Mouse (Mus musculus) kidney, postnatal 25 days (tissue): ENCODE results near the gene Hoxc12.
A peak's percentile ranks its signal among the peaks of the same experiment; 100 is the strongest.

Experiments
- DNase-seq, 2 experiments: peaks; one replicate each; pipeline ENCODE4 v3.0.0; 2021; ENCODE audit warnings: mixed read lengths in 2 of 2

The Hoxc12 gene

GRCm38 (mm10) chr15:102939256-102940155, 2.9 kb downstream of the Hoxc12 start:
- DNase-seq = peak in 1 of 2 experiments; percentile 27

GRCm38 (mm10) chr15:102942739-102943467, 6.3 kb downstream of the Hoxc12 start:
- DNase-seq = peak in 1 of 2 experiments; percentile 42

DNA sequence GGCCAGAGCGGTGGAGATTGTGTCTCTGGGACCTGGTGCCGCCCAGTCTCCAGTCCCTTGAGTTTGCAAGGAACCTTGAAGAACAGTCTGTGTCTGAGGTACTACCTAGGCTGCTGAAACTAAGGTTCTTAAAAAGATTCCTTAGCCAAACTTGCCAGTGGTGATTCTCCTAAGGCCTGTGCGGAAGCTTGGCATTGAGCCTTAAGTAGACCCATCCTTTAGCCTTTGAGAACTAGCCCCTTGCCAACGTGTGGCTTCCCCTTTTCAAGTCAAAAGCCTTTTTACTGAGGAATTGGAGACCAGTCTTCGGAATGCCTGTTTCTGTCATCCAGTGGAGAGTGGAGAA, 6.9 kb downstream of the Hoxc12 start:
- DNase-seq = no peak

DNA sequence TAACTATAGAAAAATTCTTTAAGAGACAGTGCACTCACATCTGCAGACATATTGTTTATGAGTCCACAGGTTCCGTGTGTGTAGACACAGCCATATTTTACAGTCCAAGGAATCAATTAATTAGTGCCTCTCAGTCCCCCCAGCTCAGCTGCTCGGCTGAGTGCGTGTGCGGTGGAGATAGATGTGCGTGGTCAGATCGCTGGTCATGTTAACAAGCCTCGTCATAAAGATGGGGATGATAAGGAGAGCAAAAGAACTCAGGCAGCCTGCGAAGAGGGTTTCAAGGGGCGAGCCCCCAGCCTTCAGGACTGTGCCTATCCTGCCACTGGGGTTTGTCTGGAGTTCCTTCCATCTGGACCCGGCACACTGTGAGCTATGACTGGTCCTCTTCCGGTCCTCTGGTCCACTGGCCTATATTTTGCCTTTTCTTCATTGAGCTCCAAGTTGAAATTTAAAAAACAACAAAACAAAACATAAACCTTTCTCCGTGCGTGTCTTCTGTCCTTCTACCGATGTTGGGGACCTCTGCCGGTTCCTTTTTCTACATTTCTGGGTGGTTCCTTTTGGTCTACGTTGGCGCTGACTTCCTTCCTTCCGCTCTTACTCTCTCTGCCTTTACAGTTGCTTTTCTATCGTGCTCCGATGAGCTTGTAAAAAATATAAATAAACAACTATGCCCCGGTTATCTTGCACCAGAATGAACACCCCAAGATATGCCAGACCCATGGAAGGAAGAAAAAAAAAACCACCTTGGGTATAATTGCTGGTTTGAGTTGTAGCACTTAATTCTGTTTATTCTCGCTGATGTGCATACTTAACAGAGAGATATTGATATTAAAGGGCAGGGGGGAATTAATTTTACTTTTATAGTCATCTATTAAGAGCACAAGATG, 8.9 kb downstream of the Hoxc12 start:
- DNase-seq = peak in 1 of 2 experiments; percentile 24

- peak in 1 of 2 experiments; percentile 23 for DNase-seq
These were observed 10.7 kb downstream of the Hoxc12 start for GRCm38 (mm10) chr15:102947276-102947675.

DNA sequence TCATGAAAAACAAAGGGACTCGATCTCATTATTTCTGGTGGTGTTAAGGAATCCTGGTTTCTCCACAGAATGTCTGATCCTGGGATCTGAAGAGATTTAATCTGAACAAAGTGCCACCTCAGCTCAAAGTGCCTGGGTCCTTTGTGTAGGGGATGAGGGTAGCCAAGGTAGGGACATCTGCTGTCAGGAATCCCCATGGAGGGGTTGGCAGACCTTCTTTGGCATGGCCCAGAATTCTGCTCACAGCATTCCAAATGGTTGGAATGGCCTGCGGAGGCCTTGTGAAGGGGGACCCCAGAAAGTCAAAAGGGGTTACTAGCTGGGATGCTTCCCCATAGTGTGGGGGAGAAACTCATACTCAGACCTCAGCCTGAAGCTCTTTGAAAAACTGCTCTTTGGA, 12.3 kb downstream of the Hoxc12 start:
- DNase-seq = no peak

DNA sequence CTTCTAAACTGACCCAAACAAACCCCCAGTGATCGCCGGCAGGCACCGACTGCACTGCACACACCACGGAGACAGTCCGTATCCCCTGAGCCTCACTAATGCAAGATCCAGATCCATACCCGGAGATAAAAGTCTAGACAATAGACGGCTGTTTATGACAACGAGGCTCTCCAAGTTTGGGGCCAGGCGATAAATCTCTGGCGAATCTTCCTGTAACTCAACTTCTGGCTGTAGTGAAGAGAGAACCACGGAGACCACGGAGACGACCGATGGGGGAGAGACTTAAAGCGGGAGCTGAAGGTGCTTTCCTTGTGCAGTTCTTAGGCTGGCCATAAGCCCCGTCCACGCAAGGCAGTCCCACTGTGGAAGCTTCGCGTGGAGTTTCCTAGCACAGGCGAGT, 13.1 kb downstream of the Hoxc12 start:
- peak in 1 of 2 experiments; percentile 30 for DNase-seq

GRCm38 (mm10) chr15:102950877-102951276, 14.3 kb downstream of the Hoxc12 start:
- no peak for DNase-seq

- peak in 1 of 2 experiments; percentile 32 for DNase-seq
These were observed 17.0 kb downstream of the Hoxc12 start for GRCm38 (mm10) chr15:102953561-102953960.

- DNase-seq = peak in 1 of 2 experiments; percentile 52
These were observed 17.8 kb downstream of the Hoxc12 start, which contains the start of gene Hoxc11 for GRCm38 (mm10) chr15:102954192-102955006. TSS of gene Hoxc11 (plus strand) at chr15:102954427.

DNA sequence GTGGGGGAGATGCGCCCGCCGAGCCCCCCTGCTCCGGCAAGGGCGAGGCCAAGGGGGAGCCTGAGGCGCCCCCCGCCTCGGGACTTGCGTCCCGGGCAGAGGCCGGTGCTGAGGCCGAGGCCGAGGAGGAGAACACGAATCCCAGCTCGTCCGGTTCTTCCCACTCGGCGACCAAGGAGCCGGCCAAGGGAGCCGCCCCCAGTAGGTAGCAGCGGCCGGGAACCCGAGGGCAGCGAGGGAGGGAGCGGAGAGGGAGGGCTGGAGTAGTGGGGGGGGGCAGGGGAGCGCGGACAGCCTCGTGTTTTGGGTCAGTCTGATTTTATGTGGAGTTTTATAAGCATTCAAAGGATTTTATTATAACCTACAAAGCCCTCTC, 18.4 kb downstream of the Hoxc12 start:
- peak in 1 of 2 experiments; percentile 51 for DNase-seq

GRCm38 (mm10) chr15:102955833-102956640, 19.5 kb downstream of the Hoxc12 start:
- peak in 1 of 2 experiments; percentile 65 for DNase-seq

DNA sequence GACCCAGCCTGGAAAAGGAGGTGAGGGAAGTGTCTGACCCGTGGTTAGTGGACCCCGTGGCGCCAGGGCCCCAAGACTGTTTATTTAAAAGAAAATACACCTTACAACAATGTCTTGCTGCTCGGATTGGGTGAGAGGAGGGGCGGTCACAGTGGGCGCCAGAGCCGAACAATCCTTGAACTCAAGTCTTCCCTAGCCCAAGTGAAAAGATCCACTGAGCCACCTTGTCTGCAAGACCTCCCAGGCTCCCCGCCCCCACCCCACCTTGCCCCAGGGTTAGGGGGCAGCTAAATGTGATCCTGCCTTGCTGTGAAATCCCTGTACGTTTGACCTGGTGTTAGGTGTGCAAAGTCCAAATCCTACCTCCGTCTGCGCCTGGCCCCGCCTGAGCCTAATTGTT, 20.3 kb downstream of the Hoxc12 start:
- DNase-seq = peak in 1 of 2 experiments; percentile 37

DNA sequence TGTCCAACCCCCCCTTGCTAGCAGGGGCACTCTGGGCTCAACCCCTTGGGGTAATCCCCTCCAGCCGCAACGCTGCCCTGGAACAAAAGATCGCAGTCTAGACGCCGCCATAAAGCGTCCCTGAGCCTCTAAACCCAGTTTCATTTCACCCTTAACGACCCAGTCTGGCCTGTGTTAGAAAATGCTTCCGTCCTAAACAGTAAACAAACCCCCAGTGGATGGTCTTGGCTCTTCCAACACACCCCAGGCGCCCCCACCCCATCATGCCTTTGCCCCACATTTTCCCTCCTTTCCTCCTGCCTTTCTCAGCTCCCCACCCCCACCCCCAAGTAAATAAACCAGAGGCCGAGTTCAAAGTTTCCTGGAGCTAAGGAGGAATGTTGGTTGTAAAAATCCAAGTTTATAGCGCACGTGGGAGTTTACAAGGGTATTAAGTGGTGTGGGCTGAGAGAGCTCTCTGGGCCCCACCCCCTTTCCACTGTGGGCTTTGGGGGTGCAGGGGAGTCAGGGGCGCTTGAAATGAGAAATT, 23.2 kb downstream of the Hoxc12 start:
- no peak for DNase-seq

GRCm38 (mm10) chr15:102961728-102962127, 25.2 kb downstream of the Hoxc12 start:
- DNase-seq = peak in 1 of 2 experiments; percentile 62

DNA sequence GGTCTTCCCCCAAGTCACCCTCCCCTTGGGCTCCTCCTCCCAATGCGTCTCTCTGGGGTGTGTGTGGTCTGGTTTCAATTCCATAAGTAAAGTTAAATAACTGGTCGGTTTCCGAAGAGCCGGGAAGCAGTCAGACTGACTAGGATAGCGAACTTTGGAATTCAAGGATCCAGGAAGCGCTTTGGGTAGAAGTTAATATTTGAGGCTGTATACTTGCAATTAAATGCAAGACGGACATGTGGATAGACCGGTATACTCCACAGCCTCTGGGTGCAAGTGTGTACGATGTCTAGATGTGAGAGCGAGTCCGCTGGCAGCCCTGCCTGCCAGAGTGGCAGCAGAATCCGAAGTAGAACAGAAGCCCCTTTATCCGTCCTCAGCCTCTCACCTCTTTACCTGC, 25.9 kb downstream of the Hoxc12 start:
- DNase-seq = peak in 1 of 2 experiments; percentile 34

GRCm38 (mm10) chr15:102963259-102963658, 26.7 kb downstream of the Hoxc12 start:
- DNase-seq = peak in 1 of 2 experiments; percentile 49

DNA sequence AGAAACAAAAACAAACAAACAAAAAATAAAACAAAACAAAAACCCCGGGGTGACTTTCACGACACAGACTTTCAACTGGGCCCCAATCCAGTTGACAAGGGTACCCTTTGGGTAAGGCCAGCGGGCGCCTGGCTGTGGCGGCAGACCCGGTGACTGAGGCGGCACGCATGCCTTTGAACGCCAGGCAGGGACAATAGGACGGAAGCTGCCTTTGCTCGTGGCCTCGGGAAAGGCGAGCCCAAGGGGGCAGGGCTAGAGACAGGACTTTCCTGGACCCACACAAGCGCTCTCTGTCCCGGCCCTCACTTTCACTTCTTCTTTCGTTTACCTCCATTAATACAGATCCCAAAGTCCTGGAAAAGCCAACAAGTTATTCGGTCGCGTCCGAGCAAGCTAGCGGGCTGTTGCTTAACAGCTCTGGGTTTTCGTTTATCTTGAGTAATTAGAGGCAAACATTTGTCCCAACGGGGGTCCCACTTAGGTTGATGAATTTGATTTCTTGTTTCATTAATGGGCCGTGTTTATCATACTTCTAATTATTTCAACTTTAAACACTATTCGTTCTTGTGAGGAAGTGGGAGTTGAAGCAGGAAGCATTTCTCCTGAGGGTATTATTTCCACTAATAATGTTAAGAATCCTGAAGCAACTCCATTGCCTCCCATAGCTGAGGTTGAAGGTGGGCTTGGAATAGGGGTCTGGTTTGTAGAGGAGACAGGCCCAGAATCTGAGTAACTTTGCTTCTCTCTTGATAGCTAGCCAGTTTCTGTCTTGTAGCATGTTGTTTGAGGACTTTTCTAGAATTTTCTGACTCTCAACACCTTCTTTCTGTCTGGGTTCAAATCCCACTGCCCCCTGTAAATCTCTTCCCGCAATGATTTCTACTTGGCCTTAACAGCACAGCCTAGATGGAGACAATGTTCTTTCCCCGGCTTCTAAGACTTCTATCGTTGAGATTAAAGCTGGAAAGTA, 27.4 kb downstream of the Hoxc12 start:
- peak; percentile 74 to 87 for DNase-seq
